Mouse (Mus musculus) C2C12 (cell line): ENCODE results near the gene Taar9.

Experiments used
- CEBPB ChIP-seq: IDR thresholded peaks from one replicate; pipeline ENCODE4 v1.6.1; 2011; ENCODE audit warnings: low read depth, mild to moderate bottlenecking, control low read depth, moderate library complexity
- CTCF ChIP-seq: IDR thresholded peaks from one replicate; pipeline ENCODE4 v1.5.1; 2011; ENCODE audit not compliant: control insufficient read depth, insufficient read depth, insufficient read length
- FOSL1 ChIP-seq: IDR thresholded peaks from one replicate; pipeline ENCODE4 v1.8.0; 2011; ENCODE audit warnings: mild to moderate bottlenecking, low read length; ENCODE audit not compliant: poor library complexity, insufficient read depth, severe bottlenecking
- MAX ChIP-seq: IDR thresholded peaks from one replicate; pipeline ENCODE4 v1.6.1; 2011; ENCODE audit warnings: mild to moderate bottlenecking, control low read depth
- MYOD1 ChIP-seq: IDR thresholded peaks from one replicate; pipeline ENCODE4 v1.6.1; 2011; ENCODE audit warnings: low read depth; ENCODE audit not compliant: control insufficient read depth, insufficient read length
- MYOG ChIP-seq: IDR thresholded peaks from one replicate; pipeline ENCODE4 v1.6.1; 2011; ENCODE audit not compliant: control insufficient read depth, insufficient read length; ENCODE audit errors: extremely low read depth
- USF1 ChIP-seq: IDR thresholded peaks from one replicate; pipeline ENCODE4 v1.6.1; 2011; ENCODE audit warnings: low read depth, mild to moderate bottlenecking, control low read depth, moderate library complexity

DNA sequence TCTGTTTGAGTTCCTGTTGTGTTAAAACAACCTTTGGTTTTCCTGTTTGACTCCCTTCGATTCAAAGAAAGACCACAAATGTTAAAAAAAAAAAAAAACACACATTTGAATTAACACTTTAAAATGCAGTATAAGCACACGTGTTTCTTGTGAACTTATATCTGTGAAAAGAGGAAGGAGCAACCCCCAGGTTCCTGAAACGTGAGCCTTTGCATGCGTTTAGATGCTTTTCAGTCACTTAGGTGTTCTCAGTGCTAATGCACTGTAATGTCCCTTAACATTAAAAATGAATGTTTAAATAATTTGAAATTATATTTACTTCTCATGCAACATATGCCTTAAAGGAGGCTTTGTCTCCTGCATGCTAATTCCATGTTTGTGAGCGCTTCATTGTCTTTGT lies 1.6 kb downstream of the Taar9 start:
- TF ChIP-seq CTCF (no peak), MYOG (no peak), CEBPB (no peak), USF1 (no peak), MYOD1 (no peak), FOSL1 (no peak), MAX (no peak)
